Mouse (Mus musculus): ENCODE measurements around the gene Icam5. TPM values are rescaled to one million over a fixed set of nuclear protein-coding genes. Genes with fewer than 3 reads are reported as not detected.
"Not testable (repeated sequence)": the region's sequence is repeated elsewhere in the genome, so short reads cannot be mapped to it uniquely, and the experiment has no call there.

Icam5 gene
- polyA plus RNA-seq, 1 experiment: 1.0 TPM

GRCm38 (mm10) chr9:21000811-21001210 is 31.1 kb upstream of the Icam5 start:
- H3K27ac ChIP-seq (ENCODE audit: insufficient read depth, low read length): no peak overlapping the region
- H3K4me1 ChIP-seq (ENCODE audit: control insufficient read depth, insufficient read depth, low read length): no peaks in the 10 kb centered on the region
- no peak overlapping the region for H3K4me3 ChIP-seq (ENCODE audit: insufficient read depth, low read length)
- TF ChIP-seq CTCF (IDR thresholded peaks at IDR 0.05; ENCODE audit: borderline replicate concordance, insufficient read depth, low read length) (peak; percentile 22; the same call in 1 of the 2 replicates), POLR2A (IDR thresholded peaks at IDR 0.05; ENCODE audit: low read depth, low read length) (no peak)

- no peak for TF ChIP-seq POLR2A (IDR thresholded peaks at IDR 0.05; ENCODE audit: low read depth, low read length)
- TF ChIP-seq CTCF (IDR thresholded peaks at IDR 0.05; ENCODE audit: borderline replicate concordance, insufficient read depth, low read length): no peak
Measured at GRCm38 (mm10) chr9:21001651-21002200, 30.1 kb upstream of the Icam5 start.

GRCm38 (mm10) chr9:21002270-21002626 is 29.6 kb upstream of the Icam5 start:
- H3K27ac ChIP-seq (ENCODE audit: insufficient read depth, low read length): no peak overlapping the region
- no peak for TF ChIP-seq POLR2A (IDR thresholded peaks at IDR 0.05; ENCODE audit: low read depth, low read length)
- TF ChIP-seq CTCF (IDR thresholded peaks at IDR 0.05; ENCODE audit: borderline replicate concordance, insufficient read depth, low read length): no peak
- H3K4me3 ChIP-seq (ENCODE audit: insufficient read depth, low read length): peak overlapping the region; percentile 90

More at GRCm38 (mm10) chr9:21001651-21002200, 30.1 kb upstream of the Icam5 start:
- H3K4me1 ChIP-seq (ENCODE audit: control insufficient read depth, insufficient read depth, low read length): no peaks in the 10 kb centered on the region
- H3K4me3 ChIP-seq (ENCODE audit: insufficient read depth, low read length): no peak overlapping the region
- no peak overlapping the region for H3K27ac ChIP-seq (ENCODE audit: insufficient read depth, low read length)

GRCm38 (mm10) chr9:21002627-21003551 is 29.0 kb upstream of the Icam5 start, which contains the start of gene Mrpl4:
Gene Mrpl4, plus strand, starts transcription at chr9:21002738.
- TF ChIP-seq CTCF (IDR thresholded peaks at IDR 0.05; ENCODE audit: borderline replicate concordance, insufficient read depth, low read length) (no peak), POLR2A (IDR thresholded peaks at IDR 0.05; ENCODE audit: low read depth, low read length) (peak; percentile 81)

More at GRCm38 (mm10) chr9:21002270-21002626, 29.6 kb upstream of the Icam5 start:
- no peaks in the 10 kb centered on the region for H3K4me1 ChIP-seq (ENCODE audit: control insufficient read depth, insufficient read depth, low read length)

GRCm38 (mm10) chr9:21007313-21007952 is 24.4 kb upstream of the Icam5 start:
- Histone ChIP-seq H3K4me1 (ENCODE audit: control insufficient read depth, insufficient read depth, low read length) (no peaks in the 10 kb centered on the region), H3K27ac (ENCODE audit: insufficient read depth, low read length) (no peak overlapping the region), H3K4me3 (ENCODE audit: insufficient read depth, low read length) (no peak overlapping the region)
- TF ChIP-seq POLR2A (IDR thresholded peaks at IDR 0.05; ENCODE audit: low read depth, low read length): no peak
- TF ChIP-seq CTCF (IDR thresholded peaks at IDR 0.05; ENCODE audit: borderline replicate concordance, insufficient read depth, low read length): no peak

More at GRCm38 (mm10) chr9:21002627-21003551, 29.0 kb upstream of the Icam5 start, which contains the start of gene Mrpl4:
- no peak within 1 kb of the TSS for H3K27ac ChIP-seq (ENCODE audit: insufficient read depth, low read length)
- no peaks in the 10 kb centered on the region for H3K4me1 ChIP-seq (ENCODE audit: control insufficient read depth, insufficient read depth, low read length)
- H3K4me3 ChIP-seq (ENCODE audit: insufficient read depth, low read length): peak within 1 kb of the TSS; percentile 90

GRCm38 (mm10) chr9:21008007-21008406 is 23.9 kb upstream of the Icam5 start:
- no peak overlapping the region for H3K4me3 ChIP-seq (ENCODE audit: insufficient read depth, low read length)
- TF ChIP-seq POLR2A (IDR thresholded peaks at IDR 0.05; ENCODE audit: low read depth, low read length): no peak
- TF ChIP-seq CTCF (IDR thresholded peaks at IDR 0.05; ENCODE audit: borderline replicate concordance, insufficient read depth, low read length): no peak
- H3K4me1 ChIP-seq (ENCODE audit: control insufficient read depth, insufficient read depth, low read length): no peaks in the 10 kb centered on the region
- H3K27ac ChIP-seq (ENCODE audit: insufficient read depth, low read length): no peak overlapping the region

GRCm38 (mm10) chr9:21010362-21010761 is 21.5 kb upstream of the Icam5 start:
- TF ChIP-seq POLR2A (IDR thresholded peaks at IDR 0.05; ENCODE audit: low read depth, low read length): no peak
- TF ChIP-seq CTCF (IDR thresholded peaks at IDR 0.05; ENCODE audit: borderline replicate concordance, insufficient read depth, low read length): no peak
- H3K4me3 ChIP-seq (ENCODE audit: insufficient read depth, low read length): no peak overlapping the region
- H3K27ac ChIP-seq (ENCODE audit: insufficient read depth, low read length): no peak overlapping the region
- no peaks in the 10 kb centered on the region for H3K4me1 ChIP-seq (ENCODE audit: control insufficient read depth, insufficient read depth, low read length)

- H3K27ac ChIP-seq (ENCODE audit: insufficient read depth, low read length); H3K4me1 ChIP-seq (ENCODE audit: control insufficient read depth, insufficient read depth, low read length); H3K4me3 ChIP-seq (ENCODE audit: insufficient read depth, low read length): not testable (repeated sequence)
Measured at GRCm38 (mm10) chr9:21010939-21011541, 20.8 kb upstream of the Icam5 start.

GRCm38 (mm10) chr9:21011846-21012312 is 20.0 kb upstream of the Icam5 start:
- Histone ChIP-seq H3K4me1 (ENCODE audit: control insufficient read depth, insufficient read depth, low read length) (no peaks in the 10 kb centered on the region), H3K27ac (ENCODE audit: insufficient read depth, low read length) (no peak overlapping the region), H3K4me3 (ENCODE audit: insufficient read depth, low read length) (no peak overlapping the region)
- TF ChIP-seq POLR2A (IDR thresholded peaks at IDR 0.05; ENCODE audit: low read depth, low read length) (no peak), CTCF (IDR thresholded peaks at IDR 0.05; ENCODE audit: borderline replicate concordance, insufficient read depth, low read length) (no peak)

Data from embryonic fibroblast, embryonic 13.5 days (primary cell).